Mouse (Mus musculus) C2C12 (cell line): ENCODE measurements around the gene Ywhae.

Source experiments
- CTCF ChIP-seq: IDR thresholded peaks from one replicate; pipeline ENCODE4 v1.5.1; 2011; ENCODE audit not compliant: control insufficient read depth, insufficient read depth, insufficient read length
- MAX ChIP-seq: IDR thresholded peaks from one replicate; pipeline ENCODE4 v1.6.1; 2011; ENCODE audit warnings: mild to moderate bottlenecking, control low read depth
- MYOD1 ChIP-seq: IDR thresholded peaks from one replicate; pipeline ENCODE4 v1.6.1; 2011; ENCODE audit warnings: low read depth; ENCODE audit not compliant: control insufficient read depth, insufficient read length
- USF1 ChIP-seq: IDR thresholded peaks from one replicate; pipeline ENCODE4 v1.6.1; 2011; ENCODE audit warnings: low read depth, mild to moderate bottlenecking, control low read depth, moderate library complexity

DNA sequence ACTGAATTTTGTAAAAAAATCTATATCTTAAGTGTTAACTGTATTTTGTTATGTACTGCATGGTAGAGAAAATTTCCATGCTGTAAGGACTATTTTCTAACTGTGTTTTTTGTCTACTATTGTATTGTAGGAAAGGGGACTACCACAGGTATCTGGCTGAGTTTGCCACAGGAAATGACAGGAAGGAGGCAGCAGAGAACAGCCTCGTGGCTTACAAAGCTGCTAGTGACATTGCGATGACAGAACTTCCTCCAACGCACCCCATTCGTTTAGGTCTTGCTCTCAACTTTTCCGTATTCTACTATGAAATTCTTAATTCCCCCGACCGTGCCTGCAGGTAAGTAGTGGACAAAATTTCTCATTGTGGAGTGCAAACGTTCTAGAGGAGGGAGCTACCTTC lies 24.0 kb downstream of the Ywhae start:
- no peak for TF ChIP-seq CTCF
- TF ChIP-seq USF1: no peak
- TF ChIP-seq MAX: no peak
- TF ChIP-seq MYOD1: no peak
